Comparison of ENCODE assay signal across 8 mouse cellular contexts in the genomic region with DNA sequence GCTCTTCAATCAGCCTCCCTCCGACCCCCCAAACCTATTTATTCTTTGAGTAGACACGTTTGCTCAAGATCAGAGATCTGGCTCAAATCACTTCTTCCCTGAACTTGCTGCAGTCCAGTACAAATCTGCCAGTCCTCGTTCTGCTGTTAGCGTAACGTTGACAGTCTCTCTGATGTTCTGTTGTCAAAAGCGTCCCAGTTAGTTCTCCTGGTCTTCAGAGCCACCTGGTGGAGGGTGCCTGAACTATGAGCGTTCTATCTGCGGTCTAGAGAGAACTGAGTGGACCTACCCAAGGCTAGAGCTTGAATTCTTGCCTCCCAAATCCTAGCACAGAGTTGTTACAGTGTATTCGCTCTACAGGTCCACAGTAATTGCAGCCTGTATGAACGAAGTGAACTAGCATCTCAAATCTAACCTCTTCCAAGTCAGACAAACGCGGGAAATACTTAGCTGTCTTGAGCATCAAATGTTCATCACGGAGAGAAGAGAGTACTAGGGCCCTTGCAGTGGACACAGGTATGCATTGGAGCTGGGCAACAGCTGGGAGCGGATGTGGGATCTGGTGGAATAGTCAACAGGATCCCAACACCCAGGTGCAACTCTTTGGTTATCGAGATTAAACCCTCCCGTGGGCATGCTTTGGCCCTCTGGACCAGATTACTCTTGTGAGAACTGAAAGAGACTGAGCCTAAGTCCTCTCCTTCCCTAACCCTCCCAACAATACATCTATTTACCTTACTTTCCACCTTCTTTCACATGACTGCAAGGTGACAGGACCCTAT. TPM values are rescaled to one million over a fixed set of nuclear protein-coding genes. Genes with fewer than 3 reads are reported as not detected.
DNase-seq lines count a peak whose midpoint lies in the region; ATAC-seq and TF ChIP-seq lines count a peak whose summit lies in the region.

No protein-coding gene starts in this region.

- H3K27ac ChIP-seq in forebrain, embryonic 13.5 days: no peak overlapping the region
- peak overlapping the region; percentile 91 for H3K27ac ChIP-seq in heart, postnatal 0 days (ENCODE audit: low read depth)
- peak overlapping the region; percentile 61 for H3K27ac ChIP-seq in liver, embryonic 16.5 days (ENCODE audit: low read length)
- H3K27ac ChIP-seq in neural tube, embryonic 12.5 days: no peak overlapping the region
- H3K27ac ChIP-seq in testis, adult 2 months (ENCODE audit: control insufficient read depth, insufficient read depth, low read depth, low read length): no peak overlapping the region

- peak; percentile 71 for ATAC-seq in G1E (ENCODE audit: extremely low read depth, insufficient number of reproducible peaks, low FRiP score, poor library complexity, severe bottlenecking)
- ATAC-seq in cerebellum, adult (ENCODE audit: insufficient number of reproducible peaks, low FRiP score, low TSS enrichment): peak; percentile 71
- peak; percentile 88 for ATAC-seq in forebrain, embryonic 13.5 days
- peak; percentile 82 for ATAC-seq in heart, postnatal 0 days (ENCODE audit: insufficient read depth, low read depth)
- ATAC-seq in liver, embryonic 16.5 days (ENCODE audit: low read depth): peak; percentile 78
- ATAC-seq in neural tube, embryonic 12.5 days (ENCODE audit: low FRiP score, low read depth): peak; percentile 91

- TF ChIP-seq EP300 in heart, postnatal 0 days (IDR thresholded peaks at IDR 0.05; ENCODE audit: low read depth): no peak

- WGBS in forebrain, embryonic 13.5 days: 31% methylated on average over 16 of the region's 16 CpGs
- 27% methylated on average over 16 of the region's 16 CpGs for WGBS in heart, postnatal 0 days
- 27% methylated on average over 16 of the region's 16 CpGs for WGBS in liver, embryonic 16.5 days (ENCODE audit: insufficient replicate concordance)
- WGBS in neural tube, embryonic 12.5 days: 32% methylated on average over 16 of the region's 16 CpGs

- DNase-seq in G1E (ENCODE audit: low spot score): peak; percentile 50
- peak; percentile 90 for DNase-seq in heart, postnatal 0 days (ENCODE audit: low spot score)
- DNase-seq in kidney, postnatal 4 days: peak; percentile 91 to 93

- no peak for TF ChIP-seq POLR2A in testis, adult 2 months (IDR thresholded peaks at IDR 0.05; ENCODE audit: control insufficient read depth, low read depth, low read length)

- H3K4me2 ChIP-seq in forebrain, embryonic 13.5 days: peak overlapping the region; percentile 85
- peak overlapping the region; percentile 87 for H3K4me2 ChIP-seq in heart, postnatal 0 days (ENCODE audit: low read depth, low read length)
- peak overlapping the region; percentile 96 for H3K4me2 ChIP-seq in liver, embryonic 16.5 days (ENCODE audit: low read depth, low read length)
- H3K4me2 ChIP-seq in neural tube, embryonic 12.5 days (replicated peaks): peak overlapping the region; percentile 93

- peak overlapping the region; percentile 66; the same call in 1 of the 2 replicates for H3K9ac ChIP-seq in forebrain, embryonic 13.5 days
- no peak overlapping the region for H3K9ac ChIP-seq in heart, postnatal 0 days (replicated peaks; ENCODE audit: low read depth, low read length)
- H3K9ac ChIP-seq in liver, embryonic 16.5 days (ENCODE audit: low read depth, low read length): peak overlapping the region; percentile 86
- 0 out of 2 replicates have a peak overlapping the region, but pooled peaks have one; percentile 61 for H3K9ac ChIP-seq in neural tube, embryonic 12.5 days

- H3K4me3 ChIP-seq in G1E (ENCODE audit: low read depth, low read length): peak overlapping the region; percentile 79
- peak overlapping the region; percentile 55 for H3K4me3 ChIP-seq in forebrain, embryonic 13.5 days
- peak overlapping the region; percentile 87 for H3K4me3 ChIP-seq in heart, postnatal 0 days (ENCODE audit: low read depth, low read length)
- peak overlapping the region; percentile 78 for H3K4me3 ChIP-seq in liver, embryonic 16.5 days (ENCODE audit: low read depth, low read length)
- H3K4me3 ChIP-seq in neural tube, embryonic 12.5 days: peak overlapping the region; percentile 54
- H3K4me3 ChIP-seq in testis, adult 2 months (ENCODE audit: control insufficient read depth, low read depth, low read length): peak overlapping the region; percentile 91

- peaks cover 44% of the 10 kb centered on the region for H3K4me1 ChIP-seq in G1E (ENCODE audit: insufficient read depth, low read depth, low read length)
- peaks cover 6% of the 10 kb centered on the region for H3K4me1 ChIP-seq in forebrain, embryonic 13.5 days
- H3K4me1 ChIP-seq in heart, postnatal 0 days (ENCODE audit: control insufficient read depth, insufficient read depth): peaks cover 18% of the 10 kb centered on the region
- peaks cover 23% of the 10 kb centered on the region for H3K4me1 ChIP-seq in liver, embryonic 16.5 days (ENCODE audit: control insufficient read depth, low read depth, low read length)
- H3K4me1 ChIP-seq in neural tube, embryonic 12.5 days: no peaks in the 10 kb centered on the region; the same call in 1 of the 2 replicates
- H3K4me1 ChIP-seq in testis, adult 2 months (ENCODE audit: control insufficient read depth, insufficient read depth, low read length): peaks cover 8% of the 10 kb centered on the region

- H3K27me3 ChIP-seq in G1E (ENCODE audit: insufficient read depth, low read length): peaks cover 5% of the 10 kb centered on the region; the same call in 1 of the 2 replicates
- H3K27me3 ChIP-seq in forebrain, embryonic 13.5 days: peaks cover 25% of the 10 kb centered on the region
- H3K27me3 ChIP-seq in heart, postnatal 0 days (ENCODE audit: control insufficient read depth, insufficient read depth, low read length): no peaks in the 10 kb centered on the region
- no peaks in the 10 kb centered on the region for H3K27me3 ChIP-seq in liver, embryonic 16.5 days (ENCODE audit: control insufficient read depth, insufficient read depth, low read depth, low read length)
- H3K27me3 ChIP-seq in neural tube, embryonic 12.5 days (replicated peaks): peaks cover 18% of the 10 kb centered on the region
- no peaks in the 10 kb centered on the region for H3K27me3 ChIP-seq in testis, adult 2 months (ENCODE audit: control insufficient read depth, insufficient read depth, low read length)

- no peaks in the 10 kb centered on the region for H3K9me3 ChIP-seq in G1E (replicated peaks)
- H3K9me3 ChIP-seq in forebrain, embryonic 13.5 days (replicated peaks): no peaks in the 10 kb centered on the region
- H3K9me3 ChIP-seq in heart, postnatal 0 days (replicated peaks; ENCODE audit: control insufficient read depth, low read length): no peaks in the 10 kb centered on the region
- no peaks in the 10 kb centered on the region for H3K9me3 ChIP-seq in liver, embryonic 16.5 days (replicated peaks; ENCODE audit: control insufficient read depth, low read length)
- no peaks in the 10 kb centered on the region for H3K9me3 ChIP-seq in neural tube, embryonic 12.5 days

- peak; percentile 59; the same call in 1 of the 2 replicates for TF ChIP-seq CTCF in G1E (IDR thresholded peaks at IDR 0.05; ENCODE audit: low read depth, low read length)
- TF ChIP-seq CTCF in heart, postnatal 0 days (IDR thresholded peaks at IDR 0.05; ENCODE audit: low read depth): peak; percentile 96
- peak; percentile 38; the same call in 1 of the 2 replicates for TF ChIP-seq CTCF in testis, adult 2 months (IDR thresholded peaks at IDR 0.05; ENCODE audit: control insufficient read depth, insufficient read depth, insufficient replicate concordance, low read depth, low read length)

- H3K36me3 ChIP-seq in G1E (replicated peaks): peaks cover 10% of the 10 kb centered on the region
- no peaks in the 10 kb centered on the region for H3K36me3 ChIP-seq in forebrain, embryonic 13.5 days (ENCODE audit: poor library complexity, severe bottlenecking)
- H3K36me3 ChIP-seq in heart, postnatal 0 days (replicated peaks; ENCODE audit: control insufficient read depth, insufficient read depth, low read length): peaks cover 14% of the 10 kb centered on the region; the same call in 1 of the 2 replicates
- no peaks in the 10 kb centered on the region for H3K36me3 ChIP-seq in liver, embryonic 16.5 days (ENCODE audit: control insufficient read depth, insufficient read depth)
- 0 out of 2 replicates have a peak, but pooled peaks cover 3% of the 10 kb centered on the region for H3K36me3 ChIP-seq in neural tube, embryonic 12.5 days
- H3K36me3 ChIP-seq in testis, adult 2 months (ENCODE audit: control insufficient read depth, insufficient read depth, low read length): no peaks in the 10 kb centered on the region

RNA-seq across cellular contexts. Expression of a gene that starts 0.7 kb away (rescaled TPM):
- total RNA-seq in G1E (2014; fragmentation: Nextera tagmentation): 3.5 and 6.8 TPM in 2 replicates
- 3.5 and 4.7 TPM in 2 replicates for total RNA-seq in G1E (2017)
- 1.1 and 1.6 TPM in 2 replicates for polyA plus RNA-seq in G1E (2012)
- polyA plus RNA-seq in forebrain, embryonic 13.5 days (2015; fragmentation: Nextera tagmentation; extraction: Ambion mirVana): 2.7 and 4.1 TPM in 2 replicates
- total RNA-seq in heart, postnatal 0 days (2014; rRNA removed; ENCODE audit: low replicate concordance): 5.7 and 51.1 TPM in 2 replicates
- polyA plus RNA-seq in heart, postnatal 0 days (2015; fragmentation: Nextera tagmentation; extraction: Ambion mirVana): 13.7 and 14.7 TPM in 2 replicates
- polyA plus RNA-seq in liver, embryonic 16.5 days (2015; fragmentation: Nextera tagmentation; extraction: Ambion mirVana): 4.9 and 5.3 TPM in 2 replicates
- 5.0 and 5.2 TPM in 2 replicates for polyA plus RNA-seq in neural tube, embryonic 12.5 days (2016; fragmentation: Nextera tagmentation; extraction: Ambion mirVana)
- 1.6 and 2.0 TPM in 2 replicates for polyA plus RNA-seq in testis, adult 2 months (2012; rRNA removed)

RNA-seq across cellular contexts. Expression of a gene that starts 44.8 kb away (rescaled TPM):
- total RNA-seq in G1E (2014; fragmentation: Nextera tagmentation) (73.9 and 74.8 TPM in 2 replicates), G1E (2017) (39.4 and 41.1 TPM in 2 replicates)
- polyA plus RNA-seq in G1E (2012): 22.7 and 24.2 TPM in 2 replicates
- 20.3 and 22.2 TPM in 2 replicates for polyA plus RNA-seq in forebrain, embryonic 13.5 days (2015; fragmentation: Nextera tagmentation; extraction: Ambion mirVana)
- 19.8 and 24.6 TPM in 2 replicates for total RNA-seq in heart, postnatal 0 days (2014; rRNA removed; ENCODE audit: low replicate concordance)
- polyA plus RNA-seq in heart, postnatal 0 days (2015; fragmentation: Nextera tagmentation; extraction: Ambion mirVana): 35.3 and 35.7 TPM in 2 replicates
- 7.0 and 8.6 TPM in 2 replicates for polyA plus RNA-seq in liver, embryonic 16.5 days (2015; fragmentation: Nextera tagmentation; extraction: Ambion mirVana)
- 25.2 and 28.8 TPM in 2 replicates for polyA plus RNA-seq in neural tube, embryonic 12.5 days (2016; fragmentation: Nextera tagmentation; extraction: Ambion mirVana)
- polyA plus RNA-seq in testis, adult 2 months (2012; rRNA removed): 116 and 122 TPM in 2 replicates

Comparison
In these comparisons a context has a peak if more than half of its experiments do, and no peak if none do; other contexts are left out.
1. CTCF ChIP-seq: peak in every context shown above with its lines; median percentile 96 in heart, postnatal 0 days; 59 in G1E; 38 in testis, adult 2 months.
2. H3K27ac ChIP-seq: peak in heart, postnatal 0 days (single experiment) and liver, embryonic 16.5 days (single experiment); none in forebrain, embryonic 13.5 days (single experiment), neural tube, embryonic 12.5 days (single experiment) and testis, adult 2 months (single experiment).
3. Peak in every context shown above with its lines, with median percentiles within 50 percentile points of each other: ATAC-seq, DNase-seq, H3K4me3 ChIP-seq and H3K4me2 ChIP-seq.